In genomic region chr4:106206023-106206422, GRCm38 (mm10) we compare ENCODE assay signal across 12 mouse cellular contexts.
A peak's percentile ranks its signal among the peaks of the same experiment; 100 is the strongest.
DNase-seq lines count a peak whose midpoint lies in the region; ATAC-seq and TF ChIP-seq lines count a peak whose summit lies in the region.
"Had no signal": no experiment of that assay in that cellular context is flagged by ENCODE, and none has a peak within 500 bp of the region (broad histone marks: within the 10 kb centered on the region; RNA-seq: fewer than 3 reads in every experiment).

No protein-coding gene starts in this region.

- H3K4me1 ChIP-seq in heart, embryonic 14.5 days (ENCODE audit: control insufficient read depth in 2 of 2, insufficient read depth in 2 of 2, low read length in 2 of 2), result peaks cover 8 to 11% of the 10 kb centered on the region in 2 experiments
- no peaks in the 10 kb centered on the region for H3K4me1 ChIP-seq in lung, postnatal 0 days (ENCODE audit: insufficient read depth, low read depth, low read length)
- H3K4me1 ChIP-seq in kidney, postnatal 0 days (replicated peaks; ENCODE audit: insufficient read depth, low read length), result no peaks in the 10 kb centered on the region
- no peaks in the 10 kb centered on the region for H3K4me1 ChIP-seq in stomach, postnatal 0 days (replicated peaks; ENCODE audit: control insufficient read depth, insufficient read depth)

- H3K27ac ChIP-seq in heart, embryonic 14.5 days (replicated peaks in 1 of 2; ENCODE audit: control insufficient read depth in 1 of 2, insufficient read depth in 1 of 2, low read depth in 2 of 2, low read length in 2 of 2), result no peak overlapping the region
- no peak overlapping the region for H3K27ac ChIP-seq in lung, postnatal 0 days (ENCODE audit: low read length)
- H3K27ac ChIP-seq in kidney, postnatal 0 days, result no peak overlapping the region
- H3K27ac ChIP-seq in stomach, postnatal 0 days (replicated peaks), result no peak overlapping the region
- H3K27ac ChIP-seq: hindbrain, embryonic 13.5 days had no signal

- TF ChIP-seq CTCF in lung, postnatal 0 days (IDR thresholded peaks at IDR 0.05), result peak; percentile 25; the same call in 1 of the 2 replicates
- peak; percentile 52 for TF ChIP-seq CTCF in kidney, postnatal 0 days (IDR thresholded peaks at IDR 0.05; ENCODE audit: low read depth)
- peak; percentile 34 for TF ChIP-seq CTCF in stomach, postnatal 0 days (IDR thresholded peaks at IDR 0.05; ENCODE audit: low read depth)

- H3K4me2 ChIP-seq in heart, embryonic 14.5 days (ENCODE audit: low read length), result no peak overlapping the region
- no peak overlapping the region for H3K4me2 ChIP-seq in lung, postnatal 0 days (replicated peaks; ENCODE audit: low read depth, low read length)
- H3K4me2 ChIP-seq in kidney, postnatal 0 days (ENCODE audit: low read length), result no peak overlapping the region
- no peak overlapping the region for H3K4me2 ChIP-seq in stomach, postnatal 0 days (replicated peaks; ENCODE audit: low read depth)
- H3K4me2 ChIP-seq: hindbrain, embryonic 13.5 days had no signal

- 30% methylated on average over 2 of the region's 2 CpGs for WGBS in heart, embryonic 14.5 days
- 41% methylated on average over 2 of the region's 2 CpGs for WGBS in lung, postnatal 0 days
- 36% methylated on average over 2 of the region's 2 CpGs for WGBS in kidney, postnatal 0 days
- 73% methylated on average over 2 of the region's 2 CpGs for WGBS in stomach, postnatal 0 days

- peak; percentile 31; the same call in 1 of the 2 replicates for ATAC-seq in heart, embryonic 14.5 days (ENCODE audit: insufficient number of reproducible peaks, insufficient read depth, low FRiP score, low read depth)
- ATAC-seq in lung, postnatal 0 days, result peak; percentile 21; the same call in 1 of the 2 replicates
- ATAC-seq in kidney, postnatal 0 days (replicated peaks; ENCODE audit: low FRiP score, low read depth), result peak; percentile 65
- ATAC-seq in stomach, postnatal 0 days (ENCODE audit: low FRiP score, low TSS enrichment), result no peak

- no peaks in the 10 kb centered on the region for H3K27me3 ChIP-seq in heart, embryonic 14.5 days (ENCODE audit: control insufficient read depth, insufficient read depth, low read length)
- H3K27me3 ChIP-seq in lung, postnatal 0 days (replicated peaks; ENCODE audit: insufficient read depth, low read length), result no peaks in the 10 kb centered on the region
- no peaks in the 10 kb centered on the region for H3K27me3 ChIP-seq in kidney, postnatal 0 days (ENCODE audit: insufficient read depth, low read length)
- no peaks in the 10 kb centered on the region for H3K27me3 ChIP-seq in stomach, postnatal 0 days (ENCODE audit: control insufficient read depth, insufficient read depth, low read length)
- H3K27me3 ChIP-seq: hindbrain, embryonic 13.5 days had no signal

- no peak for TF ChIP-seq EP300 in lung, postnatal 0 days (IDR thresholded peaks at IDR 0.05)
- no peak for TF ChIP-seq EP300 in stomach, postnatal 0 days (optimal IDR thresholded peaks at IDR 0.05)

- no peaks in the 10 kb centered on the region for H3K9me3 ChIP-seq in heart, embryonic 14.5 days (ENCODE audit: control insufficient read depth, low read length)
- H3K9me3 ChIP-seq in lung, postnatal 0 days (ENCODE audit: low read length), result no peaks in the 10 kb centered on the region
- no peaks in the 10 kb centered on the region for H3K9me3 ChIP-seq in kidney, postnatal 0 days (replicated peaks; ENCODE audit: low read length)
- no peaks in the 10 kb centered on the region for H3K9me3 ChIP-seq in stomach, postnatal 0 days (ENCODE audit: control insufficient read depth, low read length)
- H3K9me3 ChIP-seq: hindbrain, embryonic 13.5 days; megakaryocyte, embryonic 14.5 days had no signal

- no peaks in the 10 kb centered on the region for H3K36me3 ChIP-seq in heart, embryonic 14.5 days (ENCODE audit: control insufficient read depth, insufficient read depth, low read length)
- no peaks in the 10 kb centered on the region for H3K36me3 ChIP-seq in lung, postnatal 0 days (ENCODE audit: insufficient read depth, low read length)
- H3K36me3 ChIP-seq in kidney, postnatal 0 days (ENCODE audit: insufficient read depth, low read length), result no peaks in the 10 kb centered on the region
- H3K36me3 ChIP-seq in stomach, postnatal 0 days (ENCODE audit: control insufficient read depth, insufficient read depth, low read length), result no peaks in the 10 kb centered on the region
- H3K36me3 ChIP-seq: hindbrain, embryonic 13.5 days had no signal

- H3K9ac ChIP-seq in heart, embryonic 14.5 days (ENCODE audit: low read length), result no peak overlapping the region
- no peak overlapping the region for H3K9ac ChIP-seq in lung, postnatal 0 days (replicated peaks; ENCODE audit: low read depth)
- no peak overlapping the region for H3K9ac ChIP-seq in kidney, postnatal 0 days (ENCODE audit: low read depth, low read length)
- no peak overlapping the region for H3K9ac ChIP-seq in stomach, postnatal 0 days (ENCODE audit: low read length)
- H3K9ac ChIP-seq: hindbrain, embryonic 13.5 days had no signal

- DNase-seq in heart, adult 9 months (ENCODE audit: low spot score in 2 of 2), result no peak
- peak; percentile 22 for DNase-seq in lung, postnatal 0 days (ENCODE audit: low spot score)
- no peak for DNase-seq in lung, postnatal 10 days
- peak; percentile 23 for DNase-seq in kidney, postnatal 0 days (ENCODE audit: low spot score)
- peak; percentile 16 for DNase-seq in stomach, postnatal 0 days (ENCODE audit: low spot score)
- DNase-seq in natural killer cell, adult 2 months (ENCODE audit: low spot score in 2 of 2), result no peak
- DNase-seq: cerebellum, adult 9-10 months; layer of hippocampus, adult 9-11 months; right cerebral cortex, adult 18-20 months had no signal

- no peak overlapping the region for H3K4me3 ChIP-seq in heart, embryonic 14.5 days (ENCODE audit: control insufficient read depth in 1 of 2, insufficient read depth in 1 of 2, low read depth in 1 of 2, low read length in 2 of 2)
- no peak overlapping the region for H3K4me3 ChIP-seq in lung, postnatal 0 days (ENCODE audit: low read depth, low read length)
- no peak overlapping the region for H3K4me3 ChIP-seq in kidney, postnatal 0 days (replicated peaks; ENCODE audit: low read depth, low read length)
- H3K4me3 ChIP-seq in stomach, postnatal 0 days (ENCODE audit: low read depth, low read length), result no peak overlapping the region
- H3K4me3 ChIP-seq: hindbrain, embryonic 13.5 days; megakaryocyte, embryonic 14.5 days had no signal

Comparison
In these comparisons a context has a peak if more than half of its experiments do, and no peak if none do; other contexts are left out.
1. DNase-seq: peak in lung, postnatal 0 days (single experiment), kidney, postnatal 0 days (single experiment) and stomach, postnatal 0 days (single experiment); none in heart, adult 9 months (0 of 2), lung, postnatal 10 days (single experiment) and natural killer cell, adult 2 months (0 of 2).
2. Peak in every context shown above with its lines, with median percentiles within 50 percentile points of each other: CTCF ChIP-seq.